Mouse (Mus musculus): ENCODE results near the gene Rd3l. TPM values are rescaled to one million over a fixed set of nuclear protein-coding genes. Genes with fewer than 3 reads are reported as not detected.

Gene Rd3l
- 1.3 and 1.7 TPM in 2 replicates for polyA plus RNA-seq (2012; rRNA removed)

DNA sequence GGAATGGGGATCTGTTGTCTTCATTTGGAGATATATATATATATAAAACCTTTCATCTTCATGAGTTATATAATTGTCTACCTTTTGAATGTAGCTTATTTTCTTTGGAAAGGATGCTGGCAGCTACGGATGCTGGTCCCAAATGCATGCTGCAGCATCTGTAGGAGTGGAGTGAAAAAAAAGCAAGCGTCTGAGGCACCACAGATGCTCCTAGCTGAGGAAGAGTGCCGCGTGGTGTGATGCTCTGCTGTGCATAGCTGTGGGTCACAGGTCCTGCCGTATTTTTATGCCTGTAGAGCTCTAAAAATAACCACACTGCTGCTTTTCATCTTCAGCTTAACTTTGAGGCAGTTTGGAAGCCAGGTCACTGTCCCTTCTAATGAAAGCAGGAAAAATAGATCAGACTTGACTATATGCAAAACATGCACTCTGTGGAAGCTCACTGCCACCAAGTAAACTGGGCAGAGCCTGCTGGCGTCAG lies at the start of gene Rd3l:
TSS of gene Rd3l (minus strand) at position 431 of the 481 bp plus-strand sequence.
- Histone ChIP-seq H3K27me3 (ENCODE audit: control insufficient read depth, insufficient read depth, low read length) (no peaks in the 10 kb centered on the region), H3K27ac (ENCODE audit: insufficient read depth, low read length) (no peak within 1 kb of the TSS), H3K4me1 (ENCODE audit: control insufficient read depth, insufficient read depth, low read length) (no peaks in the 10 kb centered on the region), H3K4me3 (replicated peaks; ENCODE audit: insufficient read depth, low read depth, low read length) (no peak within 1 kb of the TSS)
- TF ChIP-seq CTCF (IDR thresholded peaks at IDR 0.05; ENCODE audit: borderline replicate concordance, insufficient read depth, low read depth, low read length) (no peak), POLR2A (IDR thresholded peaks at IDR 0.05; ENCODE audit: borderline replicate concordance, insufficient read depth, low read length) (no peak)
- no peak for DNase-seq
- WGBS: 50% methylated on average over 6 of the region's 6 CpGs

DNA sequence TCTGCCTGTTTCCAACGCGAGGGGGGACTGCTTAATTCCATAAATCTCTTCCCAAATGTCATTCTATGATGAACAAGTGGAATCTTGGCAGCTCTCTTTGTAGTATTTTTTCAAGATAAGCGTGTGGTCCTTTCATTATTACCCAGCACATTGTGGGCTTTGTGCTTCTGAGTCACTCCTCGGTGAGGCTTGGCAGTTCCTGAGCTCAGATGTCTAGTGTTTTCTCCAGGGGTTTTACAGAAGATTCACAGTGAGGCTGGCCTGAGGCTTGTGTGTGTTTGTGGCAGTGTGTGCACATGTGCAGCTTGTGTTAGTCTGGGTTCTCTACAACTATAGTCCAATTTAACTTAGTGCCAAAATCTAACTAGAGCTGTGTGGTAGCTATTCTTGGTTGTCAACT lies 46.3 kb upstream of the Rd3l start:
- 61% methylated on average over 4 of the region's 4 CpGs for WGBS
- no peak overlapping the region for H3K27ac ChIP-seq (ENCODE audit: insufficient read depth, low read length)
- H3K27me3 ChIP-seq (ENCODE audit: control insufficient read depth, insufficient read depth, low read length): no peaks in the 10 kb centered on the region
- no peak overlapping the region for H3K4me3 ChIP-seq (replicated peaks; ENCODE audit: insufficient read depth, low read depth, low read length)
- H3K4me1 ChIP-seq (ENCODE audit: control insufficient read depth, insufficient read depth, low read length): no peaks in the 10 kb centered on the region
- DNase-seq: no peak
- TF ChIP-seq CTCF (IDR thresholded peaks at IDR 0.05; ENCODE audit: borderline replicate concordance, insufficient read depth, low read depth, low read length) (no peak), POLR2A (IDR thresholded peaks at IDR 0.05; ENCODE audit: borderline replicate concordance, insufficient read depth, low read length) (no peak)

- no peaks in the 10 kb centered on the region for H3K27me3 ChIP-seq (ENCODE audit: control insufficient read depth, insufficient read depth, low read length)
- no peaks in the 10 kb centered on the region for H3K4me1 ChIP-seq (ENCODE audit: control insufficient read depth, insufficient read depth, low read length)
- H3K27ac ChIP-seq (ENCODE audit: insufficient read depth, low read length): no peak overlapping the region
- DNase-seq: no peak
- TF ChIP-seq POLR2A (IDR thresholded peaks at IDR 0.05; ENCODE audit: borderline replicate concordance, insufficient read depth, low read length): no peak
- TF ChIP-seq CTCF (IDR thresholded peaks at IDR 0.05; ENCODE audit: borderline replicate concordance, insufficient read depth, low read depth, low read length): no peak
- H3K4me3 ChIP-seq (replicated peaks; ENCODE audit: insufficient read depth, low read depth, low read length): no peak overlapping the region
- WGBS: 77% methylated on average over 14 of the region's 14 CpGs
These were observed 45.0 kb upstream of the Rd3l start for GRCm38 (mm10) chr12:112025907-112026645.

- DNase-seq: no peak
- TF ChIP-seq POLR2A (IDR thresholded peaks at IDR 0.05; ENCODE audit: borderline replicate concordance, insufficient read depth, low read length): no peak
- TF ChIP-seq CTCF (IDR thresholded peaks at IDR 0.05; ENCODE audit: borderline replicate concordance, insufficient read depth, low read depth, low read length): no peak
- Histone ChIP-seq H3K27ac (ENCODE audit: insufficient read depth, low read length) (no peak overlapping the region), H3K4me1 (ENCODE audit: control insufficient read depth, insufficient read depth, low read length) (no peaks in the 10 kb centered on the region), H3K27me3 (ENCODE audit: control insufficient read depth, insufficient read depth, low read length) (no peaks in the 10 kb centered on the region), H3K4me3 (replicated peaks; ENCODE audit: insufficient read depth, low read depth, low read length) (no peak overlapping the region)
- 81% methylated on average over 13 of the region's 13 CpGs for WGBS
These were observed 44.3 kb upstream of the Rd3l start for GRCm38 (mm10) chr12:112025457-112025856.

DNA sequence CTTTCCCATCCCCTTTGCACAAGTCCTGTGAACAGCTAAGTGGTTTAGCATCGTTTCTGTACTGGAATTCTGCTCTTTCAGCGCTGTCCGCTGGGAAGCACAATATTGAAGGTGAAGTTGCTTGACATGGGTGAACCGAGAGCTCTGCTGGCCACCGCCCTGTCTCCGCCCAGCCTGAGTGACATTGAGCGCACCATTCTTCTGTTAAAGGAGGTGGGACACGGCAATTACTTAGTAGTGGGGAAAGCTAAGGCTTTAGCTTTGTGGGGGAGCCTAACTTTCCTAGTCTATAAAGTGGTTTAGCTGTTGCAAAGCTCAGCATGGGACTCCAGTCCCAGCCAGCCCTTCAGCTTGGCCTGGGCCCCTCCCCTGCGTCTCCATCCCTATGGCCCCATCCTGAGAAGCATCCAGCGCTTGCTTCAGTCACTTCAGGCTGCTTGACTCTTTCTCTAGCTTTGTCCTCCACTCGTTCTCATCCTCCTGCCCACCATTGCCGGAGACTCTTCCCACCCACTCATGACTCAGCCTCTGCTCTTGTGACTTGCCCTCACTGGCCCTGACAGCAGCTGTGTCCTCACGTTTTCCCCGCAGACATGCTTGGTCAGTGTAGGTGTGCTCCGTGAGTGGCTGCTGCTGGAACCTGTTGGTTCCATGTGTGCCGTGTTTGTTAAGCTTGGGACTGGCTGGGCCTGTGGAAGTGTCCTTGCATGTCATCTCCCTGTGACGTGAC lies 43.6 kb upstream of the Rd3l start:
- 64% methylated on average over 17 of the region's 17 CpGs for WGBS
- no peak overlapping the region for H3K27ac ChIP-seq (ENCODE audit: insufficient read depth, low read length)
- DNase-seq: no peak
- no peaks in the 10 kb centered on the region for H3K27me3 ChIP-seq (ENCODE audit: control insufficient read depth, insufficient read depth, low read length)
- no peak overlapping the region for H3K4me3 ChIP-seq (replicated peaks; ENCODE audit: insufficient read depth, low read depth, low read length)
- TF ChIP-seq CTCF (IDR thresholded peaks at IDR 0.05; ENCODE audit: borderline replicate concordance, insufficient read depth, low read depth, low read length): no peak
- TF ChIP-seq POLR2A (IDR thresholded peaks at IDR 0.05; ENCODE audit: borderline replicate concordance, insufficient read depth, low read length): no peak
- no peaks in the 10 kb centered on the region for H3K4me1 ChIP-seq (ENCODE audit: control insufficient read depth, insufficient read depth, low read length)

GRCm38 (mm10) chr12:112023306-112023705 lies 42.2 kb upstream of the Rd3l start:
- DNase-seq: no peak
- TF ChIP-seq POLR2A (IDR thresholded peaks at IDR 0.05; ENCODE audit: borderline replicate concordance, insufficient read depth, low read length) (no peak), CTCF (IDR thresholded peaks at IDR 0.05; ENCODE audit: borderline replicate concordance, insufficient read depth, low read depth, low read length) (no peak)

DNA sequence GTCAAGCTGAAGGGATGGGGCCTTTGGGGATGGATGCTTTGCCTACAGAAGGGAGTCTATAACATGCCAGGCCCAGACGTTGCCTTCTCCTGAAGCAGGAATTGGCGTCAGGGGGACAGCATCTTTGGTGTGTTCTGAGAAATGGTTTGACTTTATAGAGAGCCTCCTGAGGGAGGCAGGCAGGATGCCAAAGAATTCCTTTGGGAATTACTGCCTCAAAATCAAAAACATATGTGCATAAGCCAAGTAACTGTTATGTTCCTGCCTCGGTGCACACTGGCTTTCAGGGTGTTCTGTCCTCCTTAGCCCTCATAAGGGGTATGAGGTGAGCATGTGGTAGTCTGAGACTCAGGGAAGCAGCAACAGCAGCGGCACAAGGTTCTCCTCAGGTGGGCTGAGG lies 35.2 kb upstream of the Rd3l start:
- H3K27ac ChIP-seq (ENCODE audit: insufficient read depth, low read length): no peak overlapping the region
- WGBS: 52% methylated on average over 4 of the region's 4 CpGs
- DNase-seq: no peak
- TF ChIP-seq CTCF (IDR thresholded peaks at IDR 0.05; ENCODE audit: borderline replicate concordance, insufficient read depth, low read depth, low read length) (no peak), POLR2A (IDR thresholded peaks at IDR 0.05; ENCODE audit: borderline replicate concordance, insufficient read depth, low read length) (no peak)
- H3K4me1 ChIP-seq (ENCODE audit: control insufficient read depth, insufficient read depth, low read length): no peaks in the 10 kb centered on the region
- H3K4me3 ChIP-seq (replicated peaks; ENCODE audit: insufficient read depth, low read depth, low read length): no peak overlapping the region
- H3K27me3 ChIP-seq (ENCODE audit: control insufficient read depth, insufficient read depth, low read length): no peaks in the 10 kb centered on the region

More at GRCm38 (mm10) chr12:112023306-112023705, 42.2 kb upstream of the Rd3l start:
- Histone ChIP-seq H3K4me1 (ENCODE audit: control insufficient read depth, insufficient read depth, low read length) (no peaks in the 10 kb centered on the region), H3K4me3 (replicated peaks; ENCODE audit: insufficient read depth, low read depth, low read length) (no peak overlapping the region), H3K27ac (ENCODE audit: insufficient read depth, low read length) (no peak overlapping the region), H3K27me3 (ENCODE audit: control insufficient read depth, insufficient read depth, low read length) (no peaks in the 10 kb centered on the region)
- WGBS: 83% methylated on average over 2 of the region's 2 CpGs

Measured in cerebellum, adult 2 months (tissue).